Mouse (Mus musculus): ENCODE results near the gene Tulp4. TPM values are rescaled to one million over a fixed set of nuclear protein-coding genes. Genes with fewer than 3 reads are reported as not detected.

The Tulp4 gene
- polyA plus RNA-seq, 1 experiment: 58.8 TPM

GRCm38 (mm10) chr17:6117148-6117725, 11.0 kb downstream of the Tulp4 start:
- Histone ChIP-seq H3K4me3 (ENCODE audit: control insufficient read depth, insufficient read depth, low read length) (no peak overlapping the region), H3K27me3 (ENCODE audit: control insufficient read depth, insufficient read depth, low read length) (no peaks in the 10 kb centered on the region), H3K27ac (ENCODE audit: control insufficient read depth, insufficient read depth, low read length) (no peak overlapping the region), H3K4me1 (replicated peaks; ENCODE audit: control insufficient read depth, insufficient read depth, low read length) (no peaks in the 10 kb centered on the region), H3K36me3 (ENCODE audit: control insufficient read depth, insufficient read depth, low read length) (peaks cover 1% of the 10 kb centered on the region; the same call in 1 of the 2 replicates)
- DNase-seq: no peak
- no peak for TF ChIP-seq POLR2A (IDR thresholded peaks at IDR 0.05; ENCODE audit: control insufficient read depth, extremely low read depth, insufficient read depth, low read length, poor library complexity)
- TF ChIP-seq CTCF (IDR thresholded peaks at IDR 0.05; ENCODE audit: borderline replicate concordance, control insufficient read depth, extremely low read depth, insufficient read depth, low read length, poor library complexity): no peak
- 92% methylated on average over 4 of the region's 4 CpGs for WGBS

DNA sequence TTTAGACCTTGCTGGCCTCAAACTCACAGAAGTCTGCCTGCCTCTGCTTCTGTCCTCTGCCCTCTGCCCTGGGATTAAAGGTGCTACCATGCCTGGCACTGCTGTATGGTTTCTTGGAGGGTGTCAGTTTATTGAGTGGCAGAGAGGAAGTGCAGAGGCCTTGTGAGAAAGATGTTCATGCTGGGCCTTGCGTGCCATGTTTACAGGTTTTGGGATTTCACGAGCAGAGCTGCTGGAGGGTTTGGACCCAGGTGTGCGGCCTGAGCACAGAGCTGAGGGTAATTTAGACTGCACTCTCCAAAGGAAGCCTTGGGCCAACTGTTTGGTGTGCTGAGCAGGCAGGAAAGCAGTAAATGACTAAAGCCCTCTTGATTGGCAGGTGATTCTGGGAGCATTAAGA, 11.7 kb downstream of the Tulp4 start:
- no peak overlapping the region for H3K27ac ChIP-seq (ENCODE audit: control insufficient read depth, insufficient read depth, low read length)
- DNase-seq: no peak
- TF ChIP-seq POLR2A (IDR thresholded peaks at IDR 0.05; ENCODE audit: control insufficient read depth, extremely low read depth, insufficient read depth, low read length, poor library complexity) (no peak), CTCF (IDR thresholded peaks at IDR 0.05; ENCODE audit: borderline replicate concordance, control insufficient read depth, extremely low read depth, insufficient read depth, low read length, poor library complexity) (no peak)
- H3K36me3 ChIP-seq (ENCODE audit: control insufficient read depth, insufficient read depth, low read length): peaks cover 5% of the 10 kb centered on the region; the same call in 1 of the 2 replicates
- H3K27me3 ChIP-seq (ENCODE audit: control insufficient read depth, insufficient read depth, low read length): no peaks in the 10 kb centered on the region
- H3K4me1 ChIP-seq (replicated peaks; ENCODE audit: control insufficient read depth, insufficient read depth, low read length): no peaks in the 10 kb centered on the region
- no peak overlapping the region for H3K4me3 ChIP-seq (ENCODE audit: control insufficient read depth, insufficient read depth, low read length)
- 95% methylated on average over 3 of the region's 3 CpGs for WGBS

GRCm38 (mm10) chr17:6118861-6119260, 12.6 kb downstream of the Tulp4 start:
- Histone ChIP-seq H3K27ac (ENCODE audit: control insufficient read depth, insufficient read depth, low read length) (no peak overlapping the region), H3K36me3 (ENCODE audit: control insufficient read depth, insufficient read depth, low read length) (peaks cover 5% of the 10 kb centered on the region; the same call in 1 of the 2 replicates), H3K4me3 (ENCODE audit: control insufficient read depth, insufficient read depth, low read length) (no peak overlapping the region), H3K27me3 (ENCODE audit: control insufficient read depth, insufficient read depth, low read length) (no peaks in the 10 kb centered on the region), H3K4me1 (replicated peaks; ENCODE audit: control insufficient read depth, insufficient read depth, low read length) (no peaks in the 10 kb centered on the region)
- DNase-seq: no peak
- no peak for TF ChIP-seq CTCF (IDR thresholded peaks at IDR 0.05; ENCODE audit: borderline replicate concordance, control insufficient read depth, extremely low read depth, insufficient read depth, low read length, poor library complexity)
- TF ChIP-seq POLR2A (IDR thresholded peaks at IDR 0.05; ENCODE audit: control insufficient read depth, extremely low read depth, insufficient read depth, low read length, poor library complexity): no peak
- WGBS: 98% methylated on average over 4 of the region's 4 CpGs

DNA sequence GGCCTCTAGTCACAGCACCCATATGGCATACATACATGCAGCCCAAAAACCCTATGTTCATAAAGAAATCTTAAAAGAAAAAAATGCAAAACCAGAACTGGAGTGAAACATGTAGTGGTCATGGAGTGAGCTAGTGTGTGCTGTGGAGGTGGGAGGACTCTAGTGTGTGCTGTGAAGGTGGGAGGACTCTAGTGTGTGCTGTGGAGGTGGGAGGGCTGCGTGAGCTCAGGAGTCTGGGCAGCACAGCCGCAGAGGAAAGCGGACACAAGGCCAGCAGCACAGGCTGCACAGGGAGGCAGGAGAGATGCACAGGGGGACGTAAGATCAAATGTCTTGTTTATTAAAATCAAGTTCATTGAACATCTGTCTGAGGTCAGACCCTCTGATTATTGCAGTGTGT, 17.5 kb downstream of the Tulp4 start:
- Histone ChIP-seq H3K27me3 (ENCODE audit: control insufficient read depth, insufficient read depth, low read length) (no peaks in the 10 kb centered on the region), H3K4me1 (replicated peaks; ENCODE audit: control insufficient read depth, insufficient read depth, low read length) (no peaks in the 10 kb centered on the region), H3K36me3 (ENCODE audit: control insufficient read depth, insufficient read depth, low read length) (peaks cover 5% of the 10 kb centered on the region; the same call in 1 of the 2 replicates), H3K27ac (ENCODE audit: control insufficient read depth, insufficient read depth, low read length) (no peak overlapping the region), H3K4me3 (ENCODE audit: control insufficient read depth, insufficient read depth, low read length) (no peak overlapping the region)
- WGBS: 96% methylated on average over 4 of the region's 4 CpGs
- DNase-seq: no peak
- no peak for TF ChIP-seq POLR2A (IDR thresholded peaks at IDR 0.05; ENCODE audit: control insufficient read depth, extremely low read depth, insufficient read depth, low read length, poor library complexity)

GRCm38 (mm10) chr17:6125441-6125840, 19.2 kb downstream of the Tulp4 start:
- 98% methylated on average over 3 of the region's 3 CpGs for WGBS

DNA sequence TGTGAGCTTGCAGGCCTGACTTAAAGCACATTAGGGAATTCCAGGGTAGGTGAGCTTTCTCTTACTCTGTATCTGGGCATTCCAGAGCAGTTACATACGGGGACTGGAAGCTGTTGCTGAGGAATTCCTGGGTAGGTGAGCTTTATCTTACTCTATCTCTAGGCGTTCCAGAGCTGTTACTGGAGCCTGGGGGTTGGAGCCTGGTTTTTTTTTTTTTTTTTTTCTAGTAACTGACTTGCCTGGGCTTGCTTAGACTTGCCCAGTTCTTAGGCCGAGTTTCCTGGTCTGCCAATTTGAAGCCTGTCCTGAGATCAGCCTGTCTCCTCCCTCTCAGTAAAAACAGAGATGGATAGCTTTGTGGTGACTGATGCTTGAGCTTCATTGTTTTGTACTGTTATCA, 21.8 kb downstream of the Tulp4 start:
- Histone ChIP-seq H3K4me3 (ENCODE audit: control insufficient read depth, insufficient read depth, low read length) (no peak overlapping the region), H3K27ac (ENCODE audit: control insufficient read depth, insufficient read depth, low read length) (no peak overlapping the region), H3K27me3 (ENCODE audit: control insufficient read depth, insufficient read depth, low read length) (no peaks in the 10 kb centered on the region), H3K36me3 (ENCODE audit: control insufficient read depth, insufficient read depth, low read length) (no peaks in the 10 kb centered on the region), H3K4me1 (replicated peaks; ENCODE audit: control insufficient read depth, insufficient read depth, low read length) (no peaks in the 10 kb centered on the region)
- DNase-seq: no peak
- TF ChIP-seq CTCF (IDR thresholded peaks at IDR 0.05; ENCODE audit: borderline replicate concordance, control insufficient read depth, extremely low read depth, insufficient read depth, low read length, poor library complexity) (no peak), POLR2A (IDR thresholded peaks at IDR 0.05; ENCODE audit: control insufficient read depth, extremely low read depth, insufficient read depth, low read length, poor library complexity) (no peak)
- 82% methylated on average over 3 of the region's 3 CpGs for WGBS

More at GRCm38 (mm10) chr17:6125441-6125840, 19.2 kb downstream of the Tulp4 start:
- DNase-seq: no peak
- TF ChIP-seq POLR2A (IDR thresholded peaks at IDR 0.05; ENCODE audit: control insufficient read depth, extremely low read depth, insufficient read depth, low read length, poor library complexity): no peak
- Histone ChIP-seq H3K27ac (ENCODE audit: control insufficient read depth, insufficient read depth, low read length) (no peak overlapping the region), H3K4me3 (ENCODE audit: control insufficient read depth, insufficient read depth, low read length) (no peak overlapping the region), H3K36me3 (ENCODE audit: control insufficient read depth, insufficient read depth, low read length) (peaks cover 5% of the 10 kb centered on the region; the same call in 1 of the 2 replicates), H3K4me1 (replicated peaks; ENCODE audit: control insufficient read depth, insufficient read depth, low read length) (no peaks in the 10 kb centered on the region), H3K27me3 (ENCODE audit: control insufficient read depth, insufficient read depth, low read length) (no peaks in the 10 kb centered on the region)

DNA sequence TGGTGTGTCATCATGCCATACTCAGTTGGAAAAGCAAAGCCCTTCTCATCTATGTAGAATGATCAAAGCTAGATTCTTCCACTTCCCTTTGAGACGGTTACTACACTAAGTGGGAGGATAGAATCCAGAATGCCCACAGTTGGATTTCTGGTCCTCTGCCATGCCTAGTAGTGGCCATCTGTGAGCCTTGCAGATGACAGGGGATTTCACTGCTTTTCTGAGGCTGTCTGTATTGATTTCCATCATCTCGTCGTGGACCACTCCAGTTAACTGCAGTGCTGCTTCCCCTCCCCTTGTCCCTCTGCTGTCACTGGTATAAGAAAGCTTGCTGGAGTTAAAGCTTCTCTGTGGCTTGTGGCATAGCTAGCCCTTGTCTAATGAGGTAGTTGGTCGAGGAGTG, 23.1 kb downstream of the Tulp4 start:
- no peak overlapping the region for H3K27ac ChIP-seq (ENCODE audit: control insufficient read depth, insufficient read depth, low read length)

More for the DNA sequence above, 23.1 kb downstream of the Tulp4 start:
- H3K36me3 ChIP-seq (ENCODE audit: control insufficient read depth, insufficient read depth, low read length): no peaks in the 10 kb centered on the region
- TF ChIP-seq POLR2A (IDR thresholded peaks at IDR 0.05; ENCODE audit: control insufficient read depth, extremely low read depth, insufficient read depth, low read length, poor library complexity) (no peak), CTCF (IDR thresholded peaks at IDR 0.05; ENCODE audit: borderline replicate concordance, control insufficient read depth, extremely low read depth, insufficient read depth, low read length, poor library complexity) (no peak)
- DNase-seq: no peak
- H3K4me1 ChIP-seq (replicated peaks; ENCODE audit: control insufficient read depth, insufficient read depth, low read length): no peaks in the 10 kb centered on the region
- no peak overlapping the region for H3K4me3 ChIP-seq (ENCODE audit: control insufficient read depth, insufficient read depth, low read length)
- WGBS: 86% methylated on average over 4 of the region's 4 CpGs
- no peaks in the 10 kb centered on the region for H3K27me3 ChIP-seq (ENCODE audit: control insufficient read depth, insufficient read depth, low read length)
